Comparison of ENCODE assay signal across 31 mouse cellular contexts in genomic region chr17:86492376-86492775, GRCm38 (mm10). TPM values are rescaled to one million over a fixed set of nuclear protein-coding genes. Genes with fewer than 3 reads are reported as not detected.
A peak's percentile ranks its signal among the peaks of the same experiment; 100 is the strongest.
DNase-seq lines count a peak whose midpoint lies in the region; ATAC-seq and TF ChIP-seq lines count a peak whose summit lies in the region.
"Had no signal": no experiment of that assay in that cellular context is flagged by ENCODE, and none has a peak within 500 bp of the region (broad histone marks: within the 10 kb centered on the region; RNA-seq: fewer than 3 reads in every experiment).

No protein-coding gene starts in this region.

- H3K27ac ChIP-seq in stomach, embryonic 15.5 days = no peak overlapping the region
- no peak overlapping the region for H3K27ac ChIP-seq in stomach, postnatal 0 days (replicated peaks)
- H3K27ac ChIP-seq in hindbrain, embryonic 13.5 days = no peak overlapping the region
- H3K27ac ChIP-seq: heart, adult 2 months; hindbrain, embryonic 15.5 days; left cerebral cortex, adult 2 months; limb, embryonic 12.5 days had no signal

- no peaks in the 10 kb centered on the region for H3K9me3 ChIP-seq in stomach, embryonic 15.5 days
- H3K9me3 ChIP-seq in stomach, postnatal 0 days (ENCODE audit: control insufficient read depth, low read length) = no peaks in the 10 kb centered on the region
- no peaks in the 10 kb centered on the region for H3K9me3 ChIP-seq in hindbrain, embryonic 13.5 days
- H3K9me3 ChIP-seq: heart, embryonic 12.5 days; hindbrain, embryonic 15.5 days; limb, embryonic 12.5 days had no signal

- no peak overlapping the region for H3K4me3 ChIP-seq in stomach, embryonic 15.5 days (replicated peaks)
- H3K4me3 ChIP-seq in stomach, postnatal 0 days (ENCODE audit: low read depth, low read length) = no peak overlapping the region
- no peak overlapping the region for H3K4me3 ChIP-seq in hindbrain, embryonic 13.5 days
- H3K4me3 ChIP-seq: erythroblast, embryonic 14.5 days; heart, adult 2 months; heart, embryonic 12.5 days; hindbrain, embryonic 15.5 days; left cerebral cortex, adult 2 months; limb, embryonic 12.5 days had no signal

- 0 out of 2 replicates have a peak, but pooled peaks cover 4% of the 10 kb centered on the region for H3K4me1 ChIP-seq in stomach, embryonic 15.5 days
- no peaks in the 10 kb centered on the region for H3K4me1 ChIP-seq in stomach, postnatal 0 days (replicated peaks; ENCODE audit: control insufficient read depth, insufficient read depth)
- no peaks in the 10 kb centered on the region for H3K4me1 ChIP-seq in hindbrain, embryonic 13.5 days (replicated peaks)
- H3K4me1 ChIP-seq: hindbrain, embryonic 15.5 days had no signal

- no peak overlapping the region for H3K9ac ChIP-seq in stomach, embryonic 15.5 days
- no peak overlapping the region for H3K9ac ChIP-seq in stomach, postnatal 0 days (ENCODE audit: low read length)
- H3K9ac ChIP-seq in hindbrain, embryonic 13.5 days = no peak overlapping the region
- H3K9ac ChIP-seq: heart, embryonic 12.5 days; hindbrain, embryonic 15.5 days; limb, embryonic 12.5 days had no signal

- no peak overlapping the region for H3K4me2 ChIP-seq in stomach, embryonic 15.5 days
- H3K4me2 ChIP-seq in stomach, postnatal 0 days (replicated peaks; ENCODE audit: low read depth) = no peak overlapping the region
- no peak overlapping the region for H3K4me2 ChIP-seq in hindbrain, embryonic 13.5 days
- H3K4me2 ChIP-seq: heart, embryonic 12.5 days; hindbrain, embryonic 15.5 days; limb, embryonic 12.5 days; midbrain, embryonic 11.5 days had no signal

- no peak for DNase-seq in stomach, postnatal 0 days (ENCODE audit: low spot score)
- DNase-seq in kidney, adult 11 months = no peak
- DNase-seq: adrenal gland, postnatal 14 days; cerebellum, adult 18-20 months; cerebellum, postnatal 10 days; heart, adult 2 months; heart, postnatal 4 days; kidney, postnatal 14 days; lung, postnatal 36 days; right cerebral cortex, adult 18-20 months; spleen, adult 18-20 months; thymus, postnatal 4 days had no signal

- H3K36me3 ChIP-seq in stomach, embryonic 15.5 days = no peaks in the 10 kb centered on the region
- no peaks in the 10 kb centered on the region for H3K36me3 ChIP-seq in stomach, postnatal 0 days (ENCODE audit: control insufficient read depth, insufficient read depth, low read length)
- 0 out of 2 replicates have a peak, but pooled peaks cover 3% of the 10 kb centered on the region for H3K36me3 ChIP-seq in hindbrain, embryonic 13.5 days
- H3K36me3 ChIP-seq: hindbrain, embryonic 15.5 days had no signal

- 0 out of 2 replicates have a peak, but pooled peaks have one; percentile 35 for ATAC-seq in stomach, embryonic 15.5 days (ENCODE audit: insufficient read depth, low FRiP score, low read depth)
- ATAC-seq in stomach, postnatal 0 days (ENCODE audit: low FRiP score, low TSS enrichment) = no peak
- peak; percentile 55 for ATAC-seq in common myeloid progenitor, adult 5-6 weeks (replicated peaks; ENCODE audit: low read depth, poor library complexity, severe bottlenecking)
- ATAC-seq in megakaryocyte progenitor cell, adult 5-6 weeks (replicated peaks; ENCODE audit: poor library complexity) = peak; percentile 51
- ATAC-seq in hindbrain, embryonic 13.5 days (ENCODE audit: low FRiP score) = no peak
- ATAC-seq: forebrain, embryonic 16.5 days; inflammation-experienced regulatory T-cells, adult 6 months; midbrain, embryonic 16.5 days had no signal

- no peaks in the 10 kb centered on the region for H3K27me3 ChIP-seq in stomach, embryonic 15.5 days (replicated peaks)
- H3K27me3 ChIP-seq in stomach, postnatal 0 days (ENCODE audit: control insufficient read depth, insufficient read depth, low read length) = no peaks in the 10 kb centered on the region
- H3K27me3 ChIP-seq in hindbrain, embryonic 13.5 days = no peaks in the 10 kb centered on the region
- H3K27me3 ChIP-seq: CH12.LX; heart, embryonic 12.5 days; hindbrain, embryonic 15.5 days; limb, embryonic 12.5 days had no signal

- no peak for TF ChIP-seq CTCF in stomach, postnatal 0 days (IDR thresholded peaks at IDR 0.05; ENCODE audit: low read depth)

- no peak for TF ChIP-seq EP300 in stomach, postnatal 0 days (optimal IDR thresholded peaks at IDR 0.05)

- WGBS in stomach, embryonic 15.5 days = 78% methylated on average over 7 of the region's 7 CpGs
- WGBS in stomach, postnatal 0 days = 69% methylated on average over 7 of the region's 7 CpGs
- 91% methylated on average over 7 of the region's 7 CpGs for WGBS in hindbrain, embryonic 13.5 days

RNA-seq across cellular contexts. Expression of gene Gm10309, which starts 12.7 kb away (rescaled TPM):
- 0.31 and 0.35 TPM in 2 replicates for polyA plus RNA-seq in stomach, embryonic 15.5 days (2015; fragmentation: Nextera tagmentation; extraction: Ambion mirVana)
- polyA plus RNA-seq in stomach, postnatal 0 days (2015; fragmentation: Nextera tagmentation; extraction: Ambion mirVana) = 0.07 and 0.08 TPM in 2 replicates
- not detected in 2 replicates for total RNA-seq in common myeloid progenitor, adult 5-6 weeks (2017)
- total RNA-seq in megakaryocyte progenitor cell, adult 5-6 weeks (2015) = not detected in 2 replicates
- not detected in 2 replicates for total RNA-seq in megakaryocyte progenitor cell, adult 5-6 weeks (2017)
- 0.25 and 0.35 TPM in 2 replicates for polyA plus RNA-seq in hindbrain, embryonic 13.5 days (2015; fragmentation: Nextera tagmentation; extraction: Ambion mirVana)
- total RNA-seq: adrenal gland, postnatal 14 days; ES-E14; heart, adult 2 months; layer of hippocampus, postnatal 14 days; left cerebral cortex, adult 2 months; left cerebral cortex, postnatal 25 days; neutrophil, adult 5-6 weeks had no signal
- polyA plus RNA-seq: cortical plate, adult 2 months; midbrain, embryonic 11.5 days had no signal

Comparison
In these comparisons a context has a peak if more than half of its experiments do, and no peak if none do; other contexts are left out.
1. ATAC-seq: peak in stomach, embryonic 15.5 days (single experiment), common myeloid progenitor, adult 5-6 weeks (single experiment) and megakaryocyte progenitor cell, adult 5-6 weeks (single experiment); none in stomach, postnatal 0 days (single experiment) and hindbrain, embryonic 13.5 days (single experiment).